8 mouse cellular contexts compared by ENCODE assay signal in the genomic region with DNA sequence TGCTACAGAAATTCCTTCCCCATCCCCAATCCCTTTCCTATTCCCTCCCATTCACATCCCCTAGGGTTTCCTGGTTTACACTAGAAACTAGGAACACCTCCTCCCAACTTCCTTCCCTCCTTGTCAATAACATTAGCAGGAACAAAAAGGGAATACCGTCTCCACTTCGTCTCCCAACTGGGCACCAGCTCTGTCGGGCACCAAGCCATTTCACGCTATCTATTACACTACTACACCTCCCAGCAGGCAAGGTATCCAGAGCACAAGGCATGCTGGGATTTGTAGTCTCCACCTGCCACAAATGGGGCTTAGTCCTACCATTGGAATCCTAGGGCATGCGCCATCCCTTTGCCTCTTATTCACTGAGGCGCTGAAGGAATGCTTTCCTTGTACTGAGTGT. TPM values are rescaled to one million over a fixed set of nuclear protein-coding genes. Genes with fewer than 3 reads are reported as not detected.
DNase-seq lines count a peak whose midpoint lies in the region; ATAC-seq lines count a peak whose summit lies in the region.

No protein-coding gene starts in this region.

- peak; percentile 80 for ATAC-seq in erythroid progenitor cell, adult 5-6 weeks (replicated peaks; ENCODE audit: low FRiP score, poor library complexity, severe bottlenecking)
- peak; percentile 67 for ATAC-seq in megakaryocyte-erythroid progenitor cell, adult 5-6 weeks (replicated peaks; ENCODE audit: low FRiP score, low TSS enrichment, poor library complexity, severe bottlenecking)

- peak; percentile 42 for DNase-seq in layer of hippocampus, adult 11-12 months (ENCODE audit: low spot score)
- no peak for DNase-seq in layer of hippocampus, adult 8-10 months (ENCODE audit: low spot score in 2 of 2)
- DNase-seq in adrenal gland, postnatal 25 days, result peak; percentile 63
- DNase-seq in heart, postnatal 10 days, result peak; percentile 88 to 91
- peak; percentile 58 to 65 for DNase-seq in kidney, postnatal 4 days
- DNase-seq in natural killer cell, adult 2 months (ENCODE audit: low spot score in 2 of 2), result no peak

- intact Hi-C loops in heart, postnatal 10 days (cut with DNase I), result no loop called here

RNA-seq across cellular contexts. Expression of a gene that starts 10.1 kb away (rescaled TPM):
- total RNA-seq in layer of hippocampus, adult 8-10 months (2022), result 10 to 100 TPM; 15.4 to 22.1 (median 18.9) TPM
- total RNA-seq in adrenal gland, postnatal 25 days (2021), result 224 and 271 TPM in 2 replicates
- not detected in 2 replicates for total RNA-seq in erythroid progenitor cell, adult 5-6 weeks (2015; ENCODE audit: low replicate concordance)
- not detected in 2 replicates for total RNA-seq in erythroid progenitor cell, adult 5-6 weeks (2017; ENCODE audit: low replicate concordance)
- total RNA-seq in heart, postnatal 10 days (2021), result 100 to 1,000 TPM; 462 to 471 TPM
- 2.4 and 3.7 TPM in 2 replicates for total RNA-seq in megakaryocyte-erythroid progenitor cell, adult 5-6 weeks (2014; fragmentation: Nextera tagmentation)
- 3.8 and 6.1 TPM in 2 replicates for total RNA-seq in megakaryocyte-erythroid progenitor cell, adult 5-6 weeks (2017)

RNA-seq across cellular contexts. Expression of a gene that starts 21.2 kb away (rescaled TPM):
- total RNA-seq in layer of hippocampus, adult 8-10 months (2022), result 10 to 100 TPM; 42.9 to 75.3 (median 52.9) TPM
- total RNA-seq in adrenal gland, postnatal 25 days (2021), result 81.5 and 88.6 TPM in 2 replicates
- 31.0 and 31.4 TPM in 2 replicates for total RNA-seq in erythroid progenitor cell, adult 5-6 weeks (2015; ENCODE audit: low replicate concordance)
- 26.2 and 26.6 TPM in 2 replicates for total RNA-seq in erythroid progenitor cell, adult 5-6 weeks (2017; ENCODE audit: low replicate concordance)
- 100 to 1,000 TPM; 110 to 117 TPM for total RNA-seq in heart, postnatal 10 days (2021)
- 16.7 and 20.2 TPM in 2 replicates for total RNA-seq in megakaryocyte-erythroid progenitor cell, adult 5-6 weeks (2014; fragmentation: Nextera tagmentation)
- total RNA-seq in megakaryocyte-erythroid progenitor cell, adult 5-6 weeks (2017), result 20.3 and 50.3 TPM in 2 replicates

RNA-seq across cellular contexts. Expression of a gene that starts 48.7 kb away (rescaled TPM):
- total RNA-seq in layer of hippocampus, adult 8-10 months (2022), result 100 to 1,000 TPM; 402 to 498 (median 457) TPM
- 106 and 144 TPM in 2 replicates for total RNA-seq in adrenal gland, postnatal 25 days (2021)
- total RNA-seq in erythroid progenitor cell, adult 5-6 weeks (2015; ENCODE audit: low replicate concordance), result 316 and 341 TPM in 2 replicates
- total RNA-seq in erythroid progenitor cell, adult 5-6 weeks (2017; ENCODE audit: low replicate concordance), result 355 and 494 TPM in 2 replicates
- total RNA-seq in heart, postnatal 10 days (2021), result 10 to 100 TPM; 89.6 to 93.8 TPM
- 65.0 and 67.0 TPM in 2 replicates for total RNA-seq in megakaryocyte-erythroid progenitor cell, adult 5-6 weeks (2014; fragmentation: Nextera tagmentation)
- 32.0 and 71.5 TPM in 2 replicates for total RNA-seq in megakaryocyte-erythroid progenitor cell, adult 5-6 weeks (2017)

Comparison
In these comparisons a context has a peak if more than half of its experiments do, and no peak if none do; other contexts are left out.
1. DNase-seq: peak in layer of hippocampus, adult 11-12 months (single experiment), adrenal gland, postnatal 25 days (single experiment), heart, postnatal 10 days (2 of 2) and kidney, postnatal 4 days (2 of 2); none in layer of hippocampus, adult 8-10 months (0 of 2) and natural killer cell, adult 2 months (0 of 2).